Mouse (Mus musculus) liver, embryonic 14.5 days (tissue): ENCODE measurements at regions not wholly inside any gene's neighbourhood (a gene's known extent, or its start where the extent isn't known, plus 50 kb on each side); places are given as distances from the start of the nearest gene placed in this dataset.

Source experiments
- CTCF ChIP-seq: IDR thresholded peaks from 2 replicates; pipeline ENCODE4 v1.5.1; 2016; ENCODE audit warnings: antibody characterized with exemption, low read depth, control low read depth
- EP300 ChIP-seq: IDR thresholded peaks from 2 replicates; pipeline ENCODE4 v1.6.1; 2016; ENCODE audit warnings: antibody characterized with exemption, low read depth

- no peak for TF ChIP-seq EP300
- TF ChIP-seq CTCF: no peak
Observed at GRCm38 (mm10) chr12:114562978-114563377, 1019.3 kb downstream of the Adam6a start.
